Mouse (Mus musculus): ENCODE data around the gene Coro1a.

Gene Coro1a

GRCm38 (mm10) chr7:126679683-126680082 lies 27.9 kb downstream of the Coro1a start:
- no peak for DNase-seq

DNA sequence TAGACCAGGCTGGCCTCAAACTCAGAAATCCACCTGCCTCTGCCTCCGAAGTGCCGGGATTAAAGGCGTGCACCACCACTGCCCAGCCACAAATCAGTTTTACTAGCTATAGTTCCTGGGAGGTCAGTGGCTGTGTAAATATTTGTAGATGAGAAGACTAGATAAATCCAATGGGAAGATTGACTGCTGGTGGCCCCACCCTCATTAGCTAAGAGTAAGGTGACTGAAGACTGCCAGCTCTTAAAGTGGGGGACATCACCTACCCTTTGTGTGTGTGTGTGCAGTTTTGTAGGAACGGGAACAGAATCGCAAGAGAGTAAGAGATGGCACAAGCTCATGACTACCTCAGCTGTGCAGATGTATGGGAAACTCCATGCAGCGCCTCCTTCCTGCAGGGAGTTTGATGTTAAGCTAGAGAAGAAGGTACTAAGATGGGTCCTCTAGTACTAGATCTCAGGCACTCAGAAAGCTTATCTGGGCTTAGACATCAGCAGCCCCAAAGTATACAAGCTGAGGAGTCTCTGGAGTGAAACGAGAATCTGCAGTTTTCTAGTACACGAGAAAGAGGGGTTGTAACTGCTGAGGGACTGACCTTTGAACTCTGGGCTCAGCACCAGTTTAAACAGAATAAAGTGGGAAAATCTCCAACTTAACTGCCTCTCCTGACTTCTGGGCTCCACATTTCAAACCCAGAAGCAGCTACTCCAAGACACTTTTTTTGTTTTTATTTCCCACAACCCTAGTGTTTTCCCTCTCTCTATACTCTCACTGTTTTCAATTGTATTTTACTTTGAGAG lies 28.8 kb downstream of the Coro1a start:
- DNase-seq: no peak

- DNase-seq: no peak
Measured at GRCm38 (mm10) chr7:126676631-126677220, 30.9 kb downstream of the Coro1a start.

- DNase-seq: no peak
Measured at GRCm38 (mm10) chr7:126676207-126676606, 31.4 kb downstream of the Coro1a start, which contains the start of gene Sult1a1. Gene Sult1a1, minus strand, starts transcription at chr7:126676432.

DNA sequence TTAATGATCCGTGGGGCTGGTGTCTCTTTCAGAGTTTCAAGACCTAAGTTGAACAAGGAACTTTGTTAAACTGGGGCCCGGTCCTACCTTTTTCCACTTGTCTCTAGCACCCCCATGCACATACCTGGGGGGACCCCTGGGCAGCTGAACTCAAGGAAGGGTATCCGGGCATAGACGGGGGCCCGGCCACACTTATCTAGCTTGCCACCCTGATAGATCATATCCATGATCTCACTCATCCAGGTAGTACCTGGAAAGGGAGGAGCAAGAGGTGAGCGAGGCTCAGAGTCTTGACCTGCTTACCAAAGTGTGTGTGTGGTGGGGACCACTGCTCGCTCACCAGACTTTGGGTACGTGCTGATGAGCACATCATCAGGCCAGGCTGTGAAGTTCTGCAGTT lies 32.5 kb downstream of the Coro1a start:
- no peak for DNase-seq

DNA sequence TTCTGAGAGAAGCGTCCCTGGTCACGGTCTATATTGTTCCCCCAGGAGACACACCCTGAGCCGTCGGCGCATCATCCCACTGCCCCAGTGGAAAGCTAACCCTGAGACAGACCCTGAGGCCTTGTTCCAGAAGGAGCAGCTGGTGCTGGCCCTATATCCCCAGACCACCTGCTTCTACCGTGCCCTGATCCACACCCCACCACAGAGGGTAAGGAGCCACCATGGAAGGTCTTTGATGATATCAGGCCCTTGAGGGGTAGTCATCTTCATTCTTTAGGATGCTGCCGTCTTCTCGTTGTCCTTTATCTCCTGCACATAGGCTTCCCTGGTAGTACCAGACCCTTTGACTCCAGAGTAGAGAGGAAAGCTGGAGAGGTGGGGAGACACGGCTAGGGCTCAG lies 35.5 kb downstream of the Coro1a start:
- DNase-seq: no peak

GRCm38 (mm10) chr7:126670152-126670551 lies 37.4 kb downstream of the Coro1a start:
- no peak for DNase-seq

DNA sequence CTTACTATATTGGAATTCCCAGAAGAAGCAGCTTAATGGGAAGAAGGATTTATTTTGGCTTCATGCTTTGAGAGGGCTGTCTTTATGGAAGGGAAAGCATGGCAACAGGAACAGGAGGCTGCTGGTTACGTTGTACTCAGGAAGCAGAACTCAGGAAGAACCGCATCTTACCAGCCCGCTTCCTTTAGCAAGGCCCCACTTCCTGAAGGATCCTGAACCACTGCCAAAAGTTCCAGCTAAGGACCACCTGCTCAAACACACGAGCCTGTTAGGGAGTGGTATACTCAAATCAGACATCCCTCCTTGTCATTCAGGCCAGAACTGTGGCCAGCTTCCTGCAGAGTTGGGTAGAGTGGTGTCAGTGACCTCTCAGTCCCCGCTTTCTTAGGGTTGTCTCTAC lies 39.1 kb downstream of the Coro1a start:
- no peak for DNase-seq

- no peak for DNase-seq
Measured at GRCm38 (mm10) chr7:126667495-126668090, 40.0 kb downstream of the Coro1a start.

GRCm38 (mm10) chr7:126665269-126665668 lies 42.3 kb downstream of the Coro1a start:
- no peak for DNase-seq

DNA sequence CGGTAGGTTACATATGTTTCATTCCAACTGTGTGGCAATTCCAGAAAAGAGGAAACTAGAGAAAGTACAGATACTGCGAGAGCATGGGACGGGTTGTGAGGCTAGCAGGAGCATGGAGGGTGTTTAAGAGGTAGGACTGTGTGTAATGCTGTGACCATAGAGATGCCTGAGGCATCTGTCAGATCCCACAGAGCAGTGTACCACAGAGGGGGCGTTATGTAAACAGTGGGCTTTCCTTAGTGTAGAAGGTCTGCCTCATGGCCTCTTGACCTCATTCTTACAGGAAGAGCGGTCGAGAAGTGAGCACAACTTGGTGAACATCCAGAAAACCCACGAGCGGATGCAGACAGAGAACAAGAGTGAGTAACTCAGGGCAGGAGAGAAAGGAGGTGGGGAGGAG lies 43.9 kb downstream of the Coro1a start:
- DNase-seq: no peak

- DNase-seq: no peak
Measured at GRCm38 (mm10) chr7:126659771-126660170, 47.8 kb downstream of the Coro1a start.

- no peak for DNase-seq
Measured at GRCm38 (mm10) chr7:126657522-126657921, 50.1 kb downstream of the Coro1a start.

GRCm38 (mm10) chr7:126655695-126656094 lies 51.9 kb downstream of the Coro1a start:
- no peak for DNase-seq

DNA sequence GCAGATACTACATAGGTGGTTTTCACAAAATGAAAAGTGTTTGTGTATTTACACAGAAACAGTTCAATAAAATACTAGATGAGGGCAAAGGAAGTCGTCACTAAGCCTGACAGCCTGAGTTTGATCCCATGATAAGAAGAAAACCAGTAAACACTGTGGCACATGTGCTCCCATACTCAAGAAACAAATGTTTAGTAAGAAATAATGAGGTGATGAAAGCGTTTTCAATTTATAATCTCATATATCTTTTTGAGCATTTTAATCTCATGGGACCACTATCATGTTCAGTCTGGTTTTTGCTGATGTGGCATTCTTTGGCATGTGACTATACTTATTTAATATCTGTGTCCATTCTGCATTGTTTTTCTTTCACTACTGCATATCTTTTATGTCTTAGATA lies 53.6 kb downstream of the Coro1a start:
- DNase-seq: no peak

- no peak for DNase-seq
Measured at GRCm38 (mm10) chr7:126650852-126651251, 56.7 kb downstream of the Coro1a start.
